Mouse (Mus musculus): ENCODE measurements at regions not wholly inside any gene's neighbourhood (a gene's known extent, or its start where the extent isn't known, plus 50 kb on each side); places are given as distances from the start of the nearest gene placed in this dataset.
"Not testable (repeated sequence)": the region's sequence is repeated elsewhere in the genome, so short reads cannot be mapped to it uniquely, and the experiment has no call there.

- no peak for TF ChIP-seq POLR2A (IDR thresholded peaks at IDR 0.05; ENCODE audit: borderline replicate concordance, extremely low read depth, insufficient read depth, insufficient read length)
- no peaks in the 10 kb centered on the region for H3K4me1 ChIP-seq (ENCODE audit: control insufficient read depth, insufficient read depth, low read length)
- H3K9ac ChIP-seq (ENCODE audit: low read depth, low read length, severe bottlenecking) = no peak overlapping the region
- H3K36me3 ChIP-seq (ENCODE audit: control insufficient read depth, insufficient read depth, low read length) = no peaks in the 10 kb centered on the region
- DNase-seq (ENCODE audit: low spot score) (no peak), ATAC-seq (ENCODE audit: low FRiP score, low read depth) (no peak)
- no peak overlapping the region for H3K4me3 ChIP-seq (replicated peaks; ENCODE audit: low read length)
- 68% methylated on average over 1 of the region's 1 CpGs for WGBS
- no peaks in the 10 kb centered on the region for H3K9me3 ChIP-seq (ENCODE audit: control insufficient read depth, low read length)
- H3K4me2 ChIP-seq (replicated peaks; ENCODE audit: low read depth, low read length, severe bottlenecking) = no peak overlapping the region
- H3K27ac ChIP-seq (replicated peaks; ENCODE audit: low read depth, low read length) = no peak overlapping the region
- no peaks in the 10 kb centered on the region for H3K27me3 ChIP-seq (ENCODE audit: control insufficient read depth, insufficient read depth, low read length)
These were observed 168.8 kb downstream of the Plppr4 start for GRCm38 (mm10) chr3:117191903-117192302.

DNA sequence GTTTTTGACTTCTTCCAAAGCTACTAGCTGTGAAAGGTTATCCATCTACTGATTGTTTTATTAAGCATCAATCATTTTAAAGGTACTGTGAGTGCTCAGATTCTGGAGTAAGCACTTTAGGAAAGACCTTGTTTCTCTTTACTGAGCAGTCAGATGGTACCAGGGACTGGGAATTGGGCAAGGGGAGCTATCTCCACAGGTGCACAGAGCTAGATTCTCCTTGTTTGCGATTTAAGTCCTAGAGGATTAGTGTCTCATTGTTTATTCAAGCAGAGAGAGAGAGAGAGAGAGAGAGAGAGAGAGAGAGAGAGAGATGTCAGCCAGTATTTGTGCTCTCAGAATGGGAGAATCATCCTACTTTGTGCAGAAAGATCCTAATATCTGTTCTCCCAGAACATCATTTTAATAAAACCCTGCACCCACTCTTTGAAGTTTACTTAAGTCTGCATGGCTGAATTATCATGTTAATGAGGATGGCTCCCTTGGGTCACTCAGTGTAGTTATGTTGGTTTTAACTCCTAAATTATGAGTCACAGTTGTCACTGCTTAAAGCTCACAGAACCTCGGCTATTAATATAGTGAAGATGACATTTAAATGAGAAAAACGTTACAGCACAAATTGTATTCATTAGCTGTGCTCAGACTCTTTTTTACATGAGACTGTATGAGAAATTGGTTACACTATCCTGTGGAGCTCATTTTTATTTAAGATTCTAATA, 171.7 kb downstream of the Plppr4 start:
- TF ChIP-seq POLR2A (IDR thresholded peaks at IDR 0.05; ENCODE audit: borderline replicate concordance, extremely low read depth, insufficient read depth, insufficient read length) = no peak
- Histone ChIP-seq H3K27me3 (ENCODE audit: control insufficient read depth, insufficient read depth, low read length) (no peaks in the 10 kb centered on the region), H3K4me3 (replicated peaks; ENCODE audit: low read length) (no peak overlapping the region), H3K4me2 (replicated peaks; ENCODE audit: low read depth, low read length, severe bottlenecking) (no peak overlapping the region), H3K9ac (ENCODE audit: low read depth, low read length, severe bottlenecking) (no peak overlapping the region), H3K36me3 (ENCODE audit: control insufficient read depth, insufficient read depth, low read length) (no peaks in the 10 kb centered on the region), H3K27ac (replicated peaks; ENCODE audit: low read depth, low read length) (no peak overlapping the region), H3K4me1 (ENCODE audit: control insufficient read depth, insufficient read depth, low read length) (no peaks in the 10 kb centered on the region), H3K9me3 (ENCODE audit: control insufficient read depth, low read length) (no peaks in the 10 kb centered on the region)
- 56% methylated on average over 3 of the region's 3 CpGs for WGBS
- DNase-seq (ENCODE audit: low spot score) = no peak
- ATAC-seq (ENCODE audit: low FRiP score, low read depth) = no peak

GRCm38 (mm10) chr3:117183654-117184184, 177.0 kb downstream of the Plppr4 start:
- WGBS = 89% methylated on average over 4 of the region's 4 CpGs
- no peak for ATAC-seq (ENCODE audit: low FRiP score, low read depth)
- no peak for TF ChIP-seq POLR2A (IDR thresholded peaks at IDR 0.05; ENCODE audit: borderline replicate concordance, extremely low read depth, insufficient read depth, insufficient read length)

GRCm38 (mm10) chr3:117169740-117170139, 190.9 kb downstream of the Plppr4 start:
- Histone ChIP-seq H3K4me3 (replicated peaks; ENCODE audit: low read length) (no peak overlapping the region), H3K27me3 (ENCODE audit: control insufficient read depth, insufficient read depth, low read length) (no peaks in the 10 kb centered on the region), H3K4me1 (ENCODE audit: control insufficient read depth, insufficient read depth, low read length) (no peaks in the 10 kb centered on the region), H3K4me2 (replicated peaks; ENCODE audit: low read depth, low read length, severe bottlenecking) (no peak overlapping the region), H3K9me3 (ENCODE audit: control insufficient read depth, low read length) (no peaks in the 10 kb centered on the region), H3K27ac (replicated peaks; ENCODE audit: low read depth, low read length) (no peak overlapping the region), H3K36me3 (ENCODE audit: control insufficient read depth, insufficient read depth, low read length) (no peaks in the 10 kb centered on the region), H3K9ac (ENCODE audit: low read depth, low read length, severe bottlenecking) (no peak overlapping the region)
- ATAC-seq (ENCODE audit: low FRiP score, low read depth) (no peak), DNase-seq (ENCODE audit: low spot score) (no peak)
- WGBS = 71% methylated on average over 2 of the region's 2 CpGs
- TF ChIP-seq POLR2A (IDR thresholded peaks at IDR 0.05; ENCODE audit: borderline replicate concordance, extremely low read depth, insufficient read depth, insufficient read length) = no peak

More at GRCm38 (mm10) chr3:117183654-117184184, 177.0 kb downstream of the Plppr4 start:
- H3K36me3 ChIP-seq (ENCODE audit: control insufficient read depth, insufficient read depth, low read length) = no peaks in the 10 kb centered on the region
- H3K9ac ChIP-seq (ENCODE audit: low read depth, low read length, severe bottlenecking) = no peak overlapping the region
- no peaks in the 10 kb centered on the region for H3K4me1 ChIP-seq (ENCODE audit: control insufficient read depth, insufficient read depth, low read length)
- H3K4me3 ChIP-seq (replicated peaks; ENCODE audit: low read length) = no peak overlapping the region
- H3K4me2 ChIP-seq (replicated peaks; ENCODE audit: low read depth, low read length, severe bottlenecking) = no peak overlapping the region
- H3K9me3 ChIP-seq (ENCODE audit: control insufficient read depth, low read length) = no peaks in the 10 kb centered on the region
- H3K27ac ChIP-seq (replicated peaks; ENCODE audit: low read depth, low read length) = no peak overlapping the region
- no peak for DNase-seq (ENCODE audit: low spot score)
- no peaks in the 10 kb centered on the region for H3K27me3 ChIP-seq (ENCODE audit: control insufficient read depth, insufficient read depth, low read length)

DNA sequence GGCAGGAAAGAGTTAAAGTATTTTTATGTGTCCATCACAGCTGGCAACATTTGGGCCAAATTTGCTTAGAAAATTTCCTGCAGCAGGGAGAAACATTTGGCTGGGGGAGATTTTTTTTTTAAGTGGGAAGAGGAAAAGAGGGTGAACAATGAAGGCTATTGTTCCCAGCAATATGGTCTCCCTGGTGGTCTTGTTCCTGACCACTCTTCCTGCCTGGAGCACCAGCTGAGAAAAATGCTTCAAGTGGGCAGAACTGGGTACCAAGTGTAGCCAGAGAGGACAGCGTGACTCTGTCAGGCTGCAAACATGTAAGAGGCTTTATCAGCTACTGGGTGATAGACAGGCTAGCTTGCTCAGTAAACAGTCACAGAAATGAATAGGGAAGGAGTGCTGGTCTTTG, 194.3 kb upstream of the Palmd start:
- 0 out of 2 replicates have a peak, but pooled peaks have one; percentile 12 for ATAC-seq (ENCODE audit: low FRiP score, low read depth)
- TF ChIP-seq POLR2A (IDR thresholded peaks at IDR 0.05; ENCODE audit: borderline replicate concordance, extremely low read depth, insufficient read depth, insufficient read length) = no peak
- H3K9me3 ChIP-seq (ENCODE audit: control insufficient read depth, low read length) = no peaks in the 10 kb centered on the region
- H3K4me3 ChIP-seq (replicated peaks; ENCODE audit: low read length) = no peak overlapping the region
- H3K36me3 ChIP-seq (ENCODE audit: control insufficient read depth, insufficient read depth, low read length) = no peaks in the 10 kb centered on the region
- peaks cover 7% of the 10 kb centered on the region; the same call in 1 of the 2 replicates for H3K4me1 ChIP-seq (ENCODE audit: control insufficient read depth, insufficient read depth, low read length)
- no peak overlapping the region for H3K9ac ChIP-seq (ENCODE audit: low read depth, low read length, severe bottlenecking)
- peak; percentile 20 for DNase-seq (ENCODE audit: low spot score)
- no peak overlapping the region for H3K27ac ChIP-seq (replicated peaks; ENCODE audit: low read depth, low read length)
- no peaks in the 10 kb centered on the region for H3K27me3 ChIP-seq (ENCODE audit: control insufficient read depth, insufficient read depth, low read length)
- H3K4me2 ChIP-seq (replicated peaks; ENCODE audit: low read depth, low read length, severe bottlenecking) = no peak overlapping the region
- 20% methylated on average over 1 of the region's 1 CpGs for WGBS

- 88% methylated on average over 3 of the region's 3 CpGs for WGBS
- not testable (repeated sequence) for ATAC-seq (ENCODE audit: low FRiP score, low read depth)
These were observed 191.9 kb upstream of the Palmd start for GRCm38 (mm10) chr3:117160689-117161088.

More at GRCm38 (mm10) chr3:117160689-117161088, 191.9 kb upstream of the Palmd start:
- not testable (repeated sequence) for H3K4me3 ChIP-seq (replicated peaks; ENCODE audit: low read length); H3K9ac ChIP-seq (ENCODE audit: low read depth, low read length, severe bottlenecking); H3K27ac ChIP-seq (replicated peaks; ENCODE audit: low read depth, low read length); H3K27me3 ChIP-seq (ENCODE audit: control insufficient read depth, insufficient read depth, low read length); H3K9me3 ChIP-seq (ENCODE audit: control insufficient read depth, low read length); H3K4me1 ChIP-seq (ENCODE audit: control insufficient read depth, insufficient read depth, low read length); DNase-seq (ENCODE audit: low spot score); H3K4me2 ChIP-seq (replicated peaks; ENCODE audit: low read depth, low read length, severe bottlenecking); H3K36me3 ChIP-seq (ENCODE audit: control insufficient read depth, insufficient read depth, low read length)
